Mouse (Mus musculus): ENCODE data around the gene Inhbb. TPM values are rescaled to one million over a fixed set of nuclear protein-coding genes. Genes with fewer than 3 reads are reported as not detected.

Inhbb gene
- polyA plus RNA-seq, 1 experiment from 2014 or later = 0.47 TPM

GRCm38 (mm10) chr1:119407691-119408315 is 14.2 kb downstream of the Inhbb start:
- no peak overlapping the region for H3K4me3 ChIP-seq (ENCODE audit: control insufficient read depth in 1 of 2, insufficient read depth in 1 of 2, low read depth in 1 of 2, low read length in 2 of 2)
- no peaks in the 10 kb centered on the region for H3K9me3 ChIP-seq (ENCODE audit: control insufficient read depth, low read length)
- H3K9ac ChIP-seq (ENCODE audit: low read length) = no peak overlapping the region
- H3K27ac ChIP-seq (replicated peaks in 1 of 2; ENCODE audit: control insufficient read depth in 1 of 2, insufficient read depth in 1 of 2, low read depth in 2 of 2, low read length in 2 of 2) = no peak overlapping the region
- 64% methylated on average over 6 of the region's 6 CpGs for WGBS
- H3K4me2 ChIP-seq (ENCODE audit: low read length) = no peak overlapping the region
- H3K36me3 ChIP-seq (ENCODE audit: control insufficient read depth, insufficient read depth, low read length) = no peaks in the 10 kb centered on the region
- peaks cover 6 to 8% of the 10 kb centered on the region in 2 experiments; a peak in 3 of 4 replicates for H3K4me1 ChIP-seq (ENCODE audit: control insufficient read depth in 2 of 2, insufficient read depth in 2 of 2, low read length in 2 of 2)
- no peaks in the 10 kb centered on the region; the same call in 1 of the 2 replicates for H3K27me3 ChIP-seq (ENCODE audit: control insufficient read depth, insufficient read depth, low read length)
- no peak for ATAC-seq (ENCODE audit: insufficient number of reproducible peaks, insufficient read depth, low FRiP score, low read depth)

GRCm38 (mm10) chr1:119404798-119405197 is 17.2 kb downstream of the Inhbb start:
- no peak overlapping the region for H3K4me3 ChIP-seq (ENCODE audit: control insufficient read depth in 1 of 2, insufficient read depth in 1 of 2, low read depth in 1 of 2, low read length in 2 of 2)
- WGBS = 12% methylated on average over 3 of the region's 3 CpGs
- no peak for ATAC-seq (ENCODE audit: insufficient number of reproducible peaks, insufficient read depth, low FRiP score, low read depth)
- no peak overlapping the region for H3K9ac ChIP-seq (ENCODE audit: low read length)
- H3K27me3 ChIP-seq (ENCODE audit: control insufficient read depth, insufficient read depth, low read length) = no peaks in the 10 kb centered on the region
- H3K36me3 ChIP-seq (ENCODE audit: control insufficient read depth, insufficient read depth, low read length) = no peaks in the 10 kb centered on the region
- H3K4me2 ChIP-seq (ENCODE audit: low read length) = no peak overlapping the region
- H3K27ac ChIP-seq (replicated peaks in 1 of 2; ENCODE audit: control insufficient read depth in 1 of 2, insufficient read depth in 1 of 2, low read depth in 2 of 2, low read length in 2 of 2) = no peak overlapping the region
- H3K9me3 ChIP-seq (ENCODE audit: control insufficient read depth, low read length) = no peaks in the 10 kb centered on the region
- H3K4me1 ChIP-seq (ENCODE audit: control insufficient read depth in 2 of 2, insufficient read depth in 2 of 2, low read length in 2 of 2) = peaks cover 8% of the 10 kb centered on the region in 2 experiments; a peak in 3 of 4 replicates

- Histone ChIP-seq H3K4me3 (ENCODE audit: control insufficient read depth in 1 of 2, insufficient read depth in 1 of 2, low read depth in 1 of 2, low read length in 2 of 2) (no peak overlapping the region), H3K27me3 (ENCODE audit: control insufficient read depth, insufficient read depth, low read length) (no peaks in the 10 kb centered on the region), H3K4me2 (ENCODE audit: low read length) (no peak overlapping the region), H3K9me3 (ENCODE audit: control insufficient read depth, low read length) (no peaks in the 10 kb centered on the region), H3K4me1 (ENCODE audit: control insufficient read depth in 2 of 2, insufficient read depth in 2 of 2, low read length in 2 of 2) (peaks cover 8% of the 10 kb centered on the region in 2 experiments; a peak in 3 of 4 replicates), H3K36me3 (ENCODE audit: control insufficient read depth, insufficient read depth, low read length) (no peaks in the 10 kb centered on the region), H3K9ac (ENCODE audit: low read length) (no peak overlapping the region), H3K27ac (replicated peaks in 1 of 2; ENCODE audit: control insufficient read depth in 1 of 2, insufficient read depth in 1 of 2, low read depth in 2 of 2, low read length in 2 of 2) (no peak overlapping the region)
- ATAC-seq (ENCODE audit: insufficient number of reproducible peaks, insufficient read depth, low FRiP score, low read depth) = no peak
- WGBS = 75% methylated on average over 4 of the region's 4 CpGs
These were observed 17.7 kb downstream of the Inhbb start for GRCm38 (mm10) chr1:119404341-119404740.

GRCm38 (mm10) chr1:119401249-119401648 is 20.8 kb downstream of the Inhbb start:
- WGBS = 71% methylated on average over 4 of the region's 4 CpGs
- ATAC-seq (ENCODE audit: insufficient number of reproducible peaks, insufficient read depth, low FRiP score, low read depth) = no peak

GRCm38 (mm10) chr1:119398640-119399039 is 23.4 kb downstream of the Inhbb start:
- Histone ChIP-seq H3K4me1 (ENCODE audit: control insufficient read depth in 2 of 2, insufficient read depth in 2 of 2, low read length in 2 of 2) (peaks cover 17% of the 10 kb centered on the region in 2 experiments), H3K36me3 (ENCODE audit: control insufficient read depth, insufficient read depth, low read length) (no peaks in the 10 kb centered on the region), H3K4me3 (ENCODE audit: control insufficient read depth in 1 of 2, insufficient read depth in 1 of 2, low read depth in 1 of 2, low read length in 2 of 2) (no peak overlapping the region), H3K27ac (replicated peaks in 1 of 2; ENCODE audit: control insufficient read depth in 1 of 2, insufficient read depth in 1 of 2, low read depth in 2 of 2, low read length in 2 of 2) (no peak overlapping the region), H3K9ac (ENCODE audit: low read length) (no peak overlapping the region), H3K4me2 (ENCODE audit: low read length) (no peak overlapping the region), H3K9me3 (ENCODE audit: control insufficient read depth, low read length) (no peaks in the 10 kb centered on the region), H3K27me3 (ENCODE audit: control insufficient read depth, insufficient read depth, low read length) (no peaks in the 10 kb centered on the region)
- ATAC-seq (ENCODE audit: insufficient number of reproducible peaks, insufficient read depth, low FRiP score, low read depth) = no peak
- WGBS = 79% methylated on average over 2 of the region's 2 CpGs

More at GRCm38 (mm10) chr1:119401249-119401648, 20.8 kb downstream of the Inhbb start:
- Histone ChIP-seq H3K27ac (replicated peaks in 1 of 2; ENCODE audit: control insufficient read depth in 1 of 2, insufficient read depth in 1 of 2, low read depth in 2 of 2, low read length in 2 of 2) (no peak overlapping the region), H3K4me2 (ENCODE audit: low read length) (no peak overlapping the region), H3K4me1 (ENCODE audit: control insufficient read depth in 2 of 2, insufficient read depth in 2 of 2, low read length in 2 of 2) (peaks cover 22 to 23% of the 10 kb centered on the region in 2 experiments), H3K27me3 (ENCODE audit: control insufficient read depth, insufficient read depth, low read length) (no peaks in the 10 kb centered on the region), H3K9ac (ENCODE audit: low read length) (no peak overlapping the region), H3K36me3 (ENCODE audit: control insufficient read depth, insufficient read depth, low read length) (no peaks in the 10 kb centered on the region), H3K9me3 (ENCODE audit: control insufficient read depth, low read length) (no peaks in the 10 kb centered on the region), H3K4me3 (ENCODE audit: control insufficient read depth in 1 of 2, insufficient read depth in 1 of 2, low read depth in 1 of 2, low read length in 2 of 2) (no peak overlapping the region)

GRCm38 (mm10) chr1:119397839-119398238 is 24.2 kb downstream of the Inhbb start:
- no peak overlapping the region for H3K4me2 ChIP-seq (ENCODE audit: low read length)
- H3K4me1 ChIP-seq (ENCODE audit: control insufficient read depth in 2 of 2, insufficient read depth in 2 of 2, low read length in 2 of 2) = peaks cover 17 to 20% of the 10 kb centered on the region in 2 experiments
- WGBS = 63% methylated on average over 7 of the region's 7 CpGs
- no peak overlapping the region for H3K27ac ChIP-seq (replicated peaks in 1 of 2; ENCODE audit: control insufficient read depth in 1 of 2, insufficient read depth in 1 of 2, low read depth in 2 of 2, low read length in 2 of 2)
- ATAC-seq (ENCODE audit: insufficient number of reproducible peaks, insufficient read depth, low FRiP score, low read depth) = no peak
- no peaks in the 10 kb centered on the region for H3K9me3 ChIP-seq (ENCODE audit: control insufficient read depth, low read length)
- no peak overlapping the region for H3K4me3 ChIP-seq (ENCODE audit: control insufficient read depth in 1 of 2, insufficient read depth in 1 of 2, low read depth in 1 of 2, low read length in 2 of 2)
- no peak overlapping the region for H3K9ac ChIP-seq (ENCODE audit: low read length)
- no peaks in the 10 kb centered on the region for H3K27me3 ChIP-seq (ENCODE audit: control insufficient read depth, insufficient read depth, low read length)
- no peaks in the 10 kb centered on the region for H3K36me3 ChIP-seq (ENCODE audit: control insufficient read depth, insufficient read depth, low read length)

- peaks cover 32 to 36% of the 10 kb centered on the region in 2 experiments for H3K4me1 ChIP-seq (ENCODE audit: control insufficient read depth in 2 of 2, insufficient read depth in 2 of 2, low read length in 2 of 2)
- WGBS = 30% methylated on average over 3 of the region's 3 CpGs
- H3K27ac ChIP-seq (replicated peaks in 1 of 2; ENCODE audit: control insufficient read depth in 1 of 2, insufficient read depth in 1 of 2, low read depth in 2 of 2, low read length in 2 of 2) = peak overlapping the region; percentile 37 to 65; a peak in 2 of 4 replicates
- no peaks in the 10 kb centered on the region for H3K9me3 ChIP-seq (ENCODE audit: control insufficient read depth, low read length)
- H3K36me3 ChIP-seq (ENCODE audit: control insufficient read depth, insufficient read depth, low read length) = no peaks in the 10 kb centered on the region
- H3K4me2 ChIP-seq (ENCODE audit: low read length) = no peak overlapping the region
- peak; percentile 25; the same call in 1 of the 2 replicates for ATAC-seq (ENCODE audit: insufficient number of reproducible peaks, insufficient read depth, low FRiP score, low read depth)
- H3K27me3 ChIP-seq (ENCODE audit: control insufficient read depth, insufficient read depth, low read length) = no peaks in the 10 kb centered on the region
- H3K9ac ChIP-seq (ENCODE audit: low read length) = no peak overlapping the region
- H3K4me3 ChIP-seq (ENCODE audit: control insufficient read depth in 1 of 2, insufficient read depth in 1 of 2, low read depth in 1 of 2, low read length in 2 of 2) = no peak overlapping the region
These were observed 30.7 kb downstream of the Inhbb start for GRCm38 (mm10) chr1:119391311-119391710.

GRCm38 (mm10) chr1:119390676-119391075 is 31.4 kb downstream of the Inhbb start:
- no peak for ATAC-seq (ENCODE audit: insufficient number of reproducible peaks, insufficient read depth, low FRiP score, low read depth)
- no peaks in the 10 kb centered on the region for H3K27me3 ChIP-seq (ENCODE audit: control insufficient read depth, insufficient read depth, low read length)
- H3K4me2 ChIP-seq (ENCODE audit: low read length) = no peak overlapping the region
- no peak overlapping the region for H3K4me3 ChIP-seq (ENCODE audit: control insufficient read depth in 1 of 2, insufficient read depth in 1 of 2, low read depth in 1 of 2, low read length in 2 of 2)
- no peaks in the 10 kb centered on the region for H3K9me3 ChIP-seq (ENCODE audit: control insufficient read depth, low read length)
- 49% methylated on average over 4 of the region's 4 CpGs for WGBS
- no peak overlapping the region for H3K9ac ChIP-seq (ENCODE audit: low read length)
- H3K4me1 ChIP-seq (ENCODE audit: control insufficient read depth in 2 of 2, insufficient read depth in 2 of 2, low read length in 2 of 2) = peaks cover 32% of the 10 kb centered on the region in 2 experiments
- H3K27ac ChIP-seq (replicated peaks in 1 of 2; ENCODE audit: control insufficient read depth in 1 of 2, insufficient read depth in 1 of 2, low read depth in 2 of 2, low read length in 2 of 2) = peak overlapping the region; percentile 37 to 65
- H3K36me3 ChIP-seq (ENCODE audit: control insufficient read depth, insufficient read depth, low read length) = no peaks in the 10 kb centered on the region

Data from heart, embryonic 14.5 days (tissue).